Mouse (Mus musculus) cortical plate, adult 2 months (tissue): ENCODE measurements around the gene Nipal4. TPM values are rescaled to one million over a fixed set of nuclear protein-coding genes. Genes with fewer than 3 reads are reported as not detected.

Experiments
- H3K27ac ChIP-seq: fragments of 200-500 bp; 2 replicates; pipeline ENCODE4 v1.5.1; 2012; ENCODE audit warnings: low read length, control low read depth, inconsistent platforms; ENCODE audit not compliant: insufficient read depth
- H3K4me1 ChIP-seq: fragments of 200-500 bp; 2 replicates; pipeline ENCODE4 v1.6.1; 2011; ENCODE audit warnings: low read length; ENCODE audit not compliant: control insufficient read depth, insufficient read depth
- H3K4me3 ChIP-seq: fragments of 200-500 bp; 2 replicates; pipeline ENCODE4 v1.5.1; 2011; ENCODE audit warnings: mild to moderate bottlenecking, low read length, control low read depth; ENCODE audit not compliant: insufficient read depth
- CTCF ChIP-seq: fragments of 200-500 bp; IDR thresholded peaks from 2 replicates; pipeline ENCODE4 v1.5.1; 2011; ENCODE audit warnings: mild to moderate bottlenecking, control low read depth, low read length; ENCODE audit not compliant: insufficient read depth; ENCODE audit errors: extremely low read depth
- POLR2A ChIP-seq: fragments of 200-500 bp; IDR thresholded peaks from 2 replicates; pipeline ENCODE4 v1.6.1; 2011; ENCODE audit warnings: mild to moderate bottlenecking, low read length, control low read depth; ENCODE audit not compliant: insufficient read depth; ENCODE audit errors: extremely low read depth
- polyA plus RNA-seq: library from polyadenylated mRNA; depleted of rRNA; stranded (reverse); fragments of >200 nt; gene quantifications from 2 replicates; pipeline ENCODE4 v1.2.3, GENCODE M21; 2012

The Nipal4 gene
- polyA plus RNA-seq, 1 experiment = 4.9 TPM

DNA sequence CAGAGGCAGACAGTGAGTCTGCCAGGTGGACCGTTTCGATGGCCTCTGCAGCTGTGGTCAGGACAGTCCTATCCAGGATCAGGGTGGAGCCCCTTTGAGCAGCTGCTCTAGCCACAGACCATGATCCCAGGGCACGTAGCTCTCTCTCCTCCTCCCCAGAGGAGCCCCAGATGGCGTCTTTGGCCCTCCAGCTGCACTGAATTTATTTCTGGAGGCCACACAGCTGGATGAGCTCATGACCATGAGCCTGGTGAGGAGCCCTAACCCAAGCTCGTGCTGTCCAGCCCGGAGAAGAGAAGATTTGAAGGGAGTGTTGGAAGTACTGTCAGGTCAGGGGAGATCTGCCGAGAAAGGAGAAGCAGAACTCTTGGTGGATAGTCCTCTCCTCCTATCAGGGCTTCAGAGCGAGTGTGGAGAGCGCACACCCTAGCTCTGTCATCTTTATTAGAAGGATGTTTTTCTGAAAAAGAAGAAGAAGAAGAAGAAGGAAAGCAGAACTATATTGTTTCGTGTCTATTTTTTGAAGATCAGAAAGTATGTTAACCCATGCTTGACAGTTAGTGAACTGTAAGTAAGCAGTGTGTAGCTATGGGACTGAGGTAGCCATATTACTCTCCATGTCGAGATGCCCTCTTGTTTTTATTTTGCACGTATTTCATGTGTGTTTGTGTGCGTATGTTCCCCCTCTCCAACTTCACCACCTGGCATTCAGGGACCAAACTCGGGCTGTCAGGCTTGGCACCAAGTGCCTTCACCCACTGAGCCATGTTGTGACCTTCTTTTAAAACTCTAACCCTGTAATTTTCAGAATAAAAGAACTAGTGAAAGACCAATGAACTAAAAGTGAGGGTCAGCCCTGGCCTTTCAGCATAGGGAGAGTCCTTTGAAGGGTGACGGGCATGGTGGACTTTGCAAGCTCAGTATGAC, 38.4 kb downstream of the Nipal4 start:
- no peak overlapping the region for H3K27ac ChIP-seq
- TF ChIP-seq CTCF (no peak), POLR2A (no peak)
- H3K4me3 ChIP-seq = no peak overlapping the region
- H3K4me1 ChIP-seq = no peaks in the 10 kb centered on the region

- no peak overlapping the region for H3K4me3 ChIP-seq
- no peak for TF ChIP-seq POLR2A
- no peak for TF ChIP-seq CTCF
- H3K27ac ChIP-seq = no peak overlapping the region
- no peaks in the 10 kb centered on the region for H3K4me1 ChIP-seq
Observed at GRCm38 (mm10) chr11:46126827-46127410, 39.4 kb downstream of the Nipal4 start.

GRCm38 (mm10) chr11:46126317-46126716, 40.0 kb downstream of the Nipal4 start:
- TF ChIP-seq CTCF = no peak
- TF ChIP-seq POLR2A = no peak
- no peak overlapping the region for H3K27ac ChIP-seq
- H3K4me3 ChIP-seq = no peak overlapping the region
- no peaks in the 10 kb centered on the region for H3K4me1 ChIP-seq

DNA sequence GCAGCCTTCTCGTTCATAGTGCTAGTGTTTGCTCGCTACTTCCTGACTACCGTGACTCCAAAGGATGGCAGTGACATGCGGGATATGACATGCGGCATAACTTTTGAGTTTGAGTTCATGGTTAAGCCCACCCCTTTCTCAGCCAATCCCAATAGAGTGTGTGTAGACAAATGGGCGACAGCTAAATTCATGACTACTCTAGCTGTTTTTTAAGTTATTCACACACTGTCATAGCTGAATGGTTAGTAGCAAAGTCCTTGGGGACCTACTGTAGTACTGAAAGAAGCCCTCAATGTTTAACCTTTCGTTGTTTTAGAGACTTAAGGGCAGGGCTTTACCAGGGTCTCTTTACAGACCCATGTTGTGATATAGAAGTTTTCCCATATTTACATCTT, 40.5 kb downstream of the Nipal4 start:
- H3K4me3 ChIP-seq = no peak overlapping the region
- TF ChIP-seq POLR2A (no peak), CTCF (no peak)
- no peak overlapping the region for H3K27ac ChIP-seq
- no peaks in the 10 kb centered on the region for H3K4me1 ChIP-seq

- Histone ChIP-seq H3K4me3 (no peak overlapping the region), H3K4me1 (no peaks in the 10 kb centered on the region), H3K27ac (no peak overlapping the region)
- TF ChIP-seq CTCF = no peak
- TF ChIP-seq POLR2A = no peak
Observed at GRCm38 (mm10) chr11:46125093-46125834, 41.0 kb downstream of the Nipal4 start.

- TF ChIP-seq CTCF = no peak
- TF ChIP-seq POLR2A = no peak
- no peak overlapping the region for H3K27ac ChIP-seq
- no peaks in the 10 kb centered on the region for H3K4me1 ChIP-seq
- no peak overlapping the region for H3K4me3 ChIP-seq
Observed at GRCm38 (mm10) chr11:46123328-46123866, 42.9 kb downstream of the Nipal4 start.

DNA sequence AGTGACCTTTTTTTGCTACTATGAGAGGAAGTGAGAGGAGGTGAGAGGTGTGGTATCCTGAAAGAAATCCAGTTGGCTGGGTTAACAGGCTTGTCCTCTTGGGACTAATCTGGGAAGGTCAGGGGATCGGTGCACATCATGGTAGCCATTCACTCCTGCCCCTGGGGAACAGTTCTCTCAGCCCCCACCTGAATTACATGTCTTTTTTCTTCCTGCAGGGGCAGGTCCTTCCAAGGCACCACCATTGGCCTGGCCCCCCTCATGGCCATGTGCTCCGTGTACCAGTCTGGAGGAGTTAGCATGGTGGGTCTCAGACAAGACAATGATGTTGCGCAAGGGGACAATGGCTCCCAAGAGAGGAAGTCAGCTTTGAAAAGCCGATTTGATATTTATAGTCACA, 43.4 kb downstream of the Nipal4 start:
- TF ChIP-seq CTCF = no peak
- TF ChIP-seq POLR2A = no peak
- Histone ChIP-seq H3K4me1 (no peaks in the 10 kb centered on the region), H3K27ac (no peak overlapping the region), H3K4me3 (no peak overlapping the region)

- TF ChIP-seq CTCF (no peak), POLR2A (no peak)
- no peak overlapping the region for H3K27ac ChIP-seq
- no peak overlapping the region for H3K4me3 ChIP-seq
- no peaks in the 10 kb centered on the region for H3K4me1 ChIP-seq
Observed at GRCm38 (mm10) chr11:46121666-46122065, 44.6 kb downstream of the Nipal4 start.

GRCm38 (mm10) chr11:46120084-46120483, 46.2 kb downstream of the Nipal4 start:
- Histone ChIP-seq H3K4me1 (peaks cover 2% of the 10 kb centered on the region; the same call in 1 of the 2 replicates), H3K4me3 (no peak overlapping the region), H3K27ac (no peak overlapping the region)
- TF ChIP-seq POLR2A = no peak
- no peak for TF ChIP-seq CTCF
